Mouse (Mus musculus): ENCODE measurements at regions not wholly inside any gene's neighbourhood (a gene's known extent, or its start where the extent isn't known, plus 50 kb on each side); places are given as distances from the start of the nearest gene placed in this dataset.

DNA sequence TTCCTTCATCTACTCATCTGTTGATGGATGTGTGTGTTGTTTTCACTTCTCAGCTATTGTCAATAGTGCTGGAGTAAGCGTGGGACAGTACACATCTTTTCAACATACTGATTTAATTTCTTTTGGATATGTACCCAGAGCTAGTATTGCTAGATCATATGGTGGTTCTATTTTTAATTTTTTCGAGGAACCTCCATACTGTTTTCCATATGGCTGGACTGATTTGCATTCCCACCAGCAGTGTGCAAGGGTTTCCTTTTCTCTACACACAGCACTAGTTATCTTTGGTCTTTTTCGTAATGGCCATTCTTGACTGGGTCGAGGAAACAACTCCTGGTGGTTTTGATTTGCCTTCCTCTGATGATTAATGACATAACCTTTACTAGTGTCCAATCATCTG, 943.0 kb downstream of the Gsdmc2 start:
- DNase-seq (ENCODE audit: low read depth, low spot score) = peak; percentile 44

DNA sequence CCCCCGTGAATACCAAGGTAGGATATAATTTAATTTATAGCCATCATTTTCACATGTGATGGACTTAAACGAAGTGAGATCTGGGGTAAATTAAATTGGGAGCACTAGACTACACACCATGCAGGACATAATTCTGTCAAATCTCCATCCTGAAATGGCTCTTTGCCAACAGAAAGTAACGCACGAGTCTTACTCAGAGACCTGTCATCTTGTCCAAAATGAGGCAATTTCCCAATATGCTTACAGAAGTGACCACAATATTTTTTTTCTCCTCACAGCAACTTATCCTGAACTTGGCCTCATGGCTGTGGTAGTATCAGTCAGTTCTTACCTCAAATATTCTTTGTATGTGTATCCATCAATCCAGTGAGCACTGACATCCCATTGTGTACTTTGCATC, 955.2 kb downstream of the Gsdmc2 start:
- no peak for DNase-seq (ENCODE audit: low read depth, low spot score)

DNA sequence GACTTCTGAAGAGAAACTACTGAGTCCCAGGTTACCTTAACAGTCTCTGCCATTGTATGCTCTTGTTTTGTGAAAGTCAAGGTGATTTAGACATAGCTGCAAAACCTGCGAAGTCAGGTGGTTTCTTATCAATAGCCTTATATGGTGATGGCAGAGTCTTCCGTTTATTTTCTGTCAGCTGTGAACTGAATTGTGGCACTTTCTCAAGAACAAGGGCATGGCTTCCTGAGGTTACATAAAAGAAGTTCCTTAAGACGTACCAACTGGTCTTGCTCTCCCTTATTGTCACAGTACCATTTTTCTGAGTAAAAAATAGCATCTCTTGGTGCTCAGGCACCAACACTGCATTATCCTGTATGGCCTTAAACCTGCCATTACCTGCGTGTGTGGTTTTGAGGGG, 959.6 kb downstream of the Gsdmc2 start:
- no peak for DNase-seq (ENCODE audit: low read depth, low spot score)

DNA sequence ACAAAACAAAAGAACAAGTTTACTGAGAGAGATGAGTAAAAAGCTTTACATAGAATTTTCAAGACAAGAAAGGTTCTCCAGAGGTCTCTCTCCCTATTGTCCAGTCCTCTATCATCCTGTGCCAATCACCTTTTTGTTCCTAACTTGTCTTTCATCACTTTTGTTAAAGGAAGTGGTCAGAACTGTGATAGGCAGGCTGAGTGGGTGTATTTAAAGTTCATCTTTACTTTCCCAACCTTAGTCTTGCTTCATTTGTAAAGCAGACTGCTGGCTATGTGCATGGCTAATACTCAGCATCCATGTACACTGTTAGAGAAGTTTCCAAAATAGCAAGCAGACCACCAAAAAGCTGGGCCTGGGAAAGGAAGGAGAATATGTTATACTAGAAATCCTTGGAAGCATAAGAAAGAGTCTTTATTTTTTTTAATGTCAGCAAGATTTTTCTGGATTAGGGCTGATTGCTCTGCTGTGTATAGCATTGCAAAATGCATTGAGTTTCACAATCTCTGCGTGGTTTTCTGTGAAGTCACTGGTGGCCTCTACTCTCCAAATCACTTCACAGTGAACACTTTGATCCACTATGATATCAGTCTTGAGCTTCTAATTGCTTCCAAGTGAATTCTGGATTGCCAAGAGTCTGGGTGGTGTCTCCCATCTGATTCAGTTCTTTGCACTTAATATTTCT, 973.8 kb downstream of the Gsdmc2 start:
- DNase-seq (ENCODE audit: low read depth, low spot score) = no peak

DNA sequence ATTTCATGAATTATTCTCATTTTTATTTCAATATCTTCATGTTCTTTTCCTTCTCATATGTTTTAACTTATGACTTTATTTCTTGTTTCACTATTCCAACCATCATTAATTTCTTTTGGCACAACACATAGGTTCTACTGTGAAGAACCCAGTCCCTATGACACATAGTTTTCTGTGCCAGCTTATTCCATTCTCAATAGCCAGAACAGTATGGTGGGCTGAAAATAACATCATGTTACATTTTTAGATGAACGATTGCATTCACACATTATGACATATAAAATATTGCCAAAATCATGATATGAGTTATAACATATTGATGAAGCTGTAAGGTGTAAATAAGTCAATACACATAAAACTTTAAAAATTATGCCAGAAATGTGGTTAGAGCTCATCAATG, 982.4 kb downstream of the Gsdmc2 start:
- no peak for DNase-seq (ENCODE audit: low read depth, low spot score)

DNA sequence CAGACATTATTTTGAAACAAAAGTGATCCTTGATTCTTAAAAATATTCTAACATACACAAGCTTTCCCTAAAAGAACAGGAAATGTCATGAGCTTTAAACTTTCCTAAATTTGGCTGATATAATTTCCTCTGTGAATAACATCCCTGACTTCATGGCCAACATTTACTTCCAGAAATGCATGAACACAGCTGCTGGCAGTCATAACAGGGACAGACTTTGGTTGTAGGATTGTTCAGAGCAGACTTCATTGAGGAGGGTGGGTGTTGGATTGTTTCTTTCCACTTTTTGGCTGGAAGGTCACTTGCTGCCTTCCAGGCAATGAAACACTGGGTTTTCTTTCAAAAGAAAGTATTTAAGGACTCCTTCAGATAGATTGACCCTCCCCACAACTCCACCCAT, 983.6 kb downstream of the Gsdmc2 start:
- DNase-seq (ENCODE audit: low read depth, low spot score) = no peak

DNA sequence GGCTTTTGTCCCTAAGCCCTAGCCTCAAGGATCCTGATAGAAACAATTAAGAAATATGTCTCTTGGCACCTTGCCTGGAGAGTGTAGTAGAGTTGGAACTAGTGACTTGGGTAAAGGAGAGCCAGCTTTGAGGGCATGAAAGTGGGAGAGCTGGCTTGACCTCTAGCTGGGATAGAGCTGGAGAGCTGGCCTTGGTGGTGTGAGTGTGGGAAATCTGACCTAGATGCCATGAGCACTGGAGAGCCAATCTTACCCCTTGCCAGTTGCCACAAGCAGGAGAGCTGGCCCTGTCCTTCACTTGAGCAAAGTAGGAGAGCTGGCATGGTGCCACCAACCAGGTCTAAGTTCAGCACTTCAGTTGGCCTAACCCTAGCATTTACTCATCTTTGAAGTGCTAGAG, 995.7 kb downstream of the Gsdmc2 start:
- DNase-seq (ENCODE audit: low read depth, low spot score) = no peak

DNA sequence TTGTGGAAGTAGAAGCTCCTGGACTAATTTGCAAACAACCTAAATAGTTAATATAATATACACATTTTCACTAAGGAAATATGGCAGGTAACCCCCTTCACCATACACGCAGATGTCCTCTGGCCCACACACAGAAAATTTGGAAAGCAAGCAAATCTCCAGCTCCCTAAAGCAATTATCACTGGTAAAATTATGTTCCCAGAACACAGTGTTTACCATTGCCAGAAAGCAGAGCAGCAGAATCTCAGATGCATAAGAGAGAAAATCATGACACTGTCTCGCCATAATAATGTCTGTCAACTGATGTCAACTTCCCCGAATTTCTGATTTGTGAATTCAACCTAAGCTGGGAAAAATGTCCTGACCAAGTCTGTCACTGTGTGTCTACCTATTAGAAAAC, 999.1 kb downstream of the Gsdmc2 start:
- DNase-seq (ENCODE audit: low read depth, low spot score) = peak; percentile 32

DNA sequence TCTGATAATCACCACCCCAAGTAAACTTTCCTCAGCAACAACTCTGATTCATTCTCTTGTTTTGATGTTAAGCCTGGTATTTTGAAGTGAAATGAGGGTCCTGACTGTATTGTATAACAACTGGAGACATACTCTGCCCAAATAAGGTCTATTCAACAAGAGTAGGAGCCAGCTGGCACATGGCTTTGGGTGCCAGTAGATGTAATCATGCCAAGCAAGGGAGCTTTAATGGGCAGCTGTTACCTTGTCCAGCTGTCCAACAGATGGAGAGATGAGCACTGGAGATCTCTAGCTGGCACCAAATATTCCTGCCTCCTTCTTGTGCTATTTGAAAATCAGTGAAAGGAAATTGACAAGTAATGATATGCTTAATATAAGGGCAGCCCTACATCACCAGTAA, 1019.4 kb downstream of the Gsdmc2 start:
- no peak for DNase-seq (ENCODE audit: low read depth, low spot score)

DNA sequence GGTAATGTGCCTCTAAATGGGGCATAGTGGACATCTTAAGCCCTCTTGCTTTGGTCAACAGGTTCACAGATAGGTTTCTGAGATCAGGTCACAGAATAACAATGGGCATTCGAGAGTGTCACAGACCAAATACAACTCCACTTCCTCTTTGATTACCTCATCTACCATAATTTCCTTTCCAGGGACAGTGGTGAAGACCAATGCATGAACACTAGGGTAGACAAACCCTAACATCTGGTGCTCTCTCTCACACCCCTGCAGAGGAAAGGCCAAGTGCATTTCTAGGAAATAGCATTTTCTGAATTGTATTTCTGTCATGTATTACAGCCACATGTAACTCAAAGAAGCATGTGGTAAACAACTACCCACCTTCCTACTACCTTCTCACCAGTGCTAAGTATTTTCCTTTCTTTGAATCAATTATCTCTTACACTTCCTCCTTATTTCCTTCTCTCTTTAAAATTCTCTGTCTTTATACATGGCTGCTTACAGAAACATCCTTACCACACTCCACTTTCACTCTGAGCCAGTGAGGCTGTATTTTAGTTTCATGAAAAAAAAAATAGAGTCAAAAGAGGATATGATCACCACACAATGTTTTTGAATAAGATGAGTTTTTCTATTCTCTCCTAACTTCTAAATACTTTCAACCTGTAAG, 1021.0 kb downstream of the Gsdmc2 start:
- no peak for DNase-seq (ENCODE audit: low read depth, low spot score)

DNA sequence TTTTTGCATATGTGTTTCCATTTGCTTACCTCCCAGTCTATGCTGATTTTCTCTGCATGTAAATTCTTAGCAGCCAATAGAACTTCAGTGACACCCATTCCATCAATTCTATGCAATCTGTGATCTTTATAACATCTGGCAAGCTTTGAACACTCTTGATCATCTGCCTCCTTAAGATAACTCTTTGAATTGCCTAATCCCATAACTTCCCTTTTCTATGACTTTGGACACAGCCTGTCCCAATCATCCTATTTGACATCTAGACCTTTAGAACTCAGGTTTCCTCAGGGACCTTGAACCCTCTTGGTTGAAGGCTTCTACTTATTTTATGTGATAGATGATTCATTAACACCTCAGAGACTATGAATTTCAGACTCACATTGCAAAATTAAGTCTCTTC, 1022.7 kb downstream of the Gsdmc2 start:
- DNase-seq (ENCODE audit: low read depth, low spot score) = no peak

DNA sequence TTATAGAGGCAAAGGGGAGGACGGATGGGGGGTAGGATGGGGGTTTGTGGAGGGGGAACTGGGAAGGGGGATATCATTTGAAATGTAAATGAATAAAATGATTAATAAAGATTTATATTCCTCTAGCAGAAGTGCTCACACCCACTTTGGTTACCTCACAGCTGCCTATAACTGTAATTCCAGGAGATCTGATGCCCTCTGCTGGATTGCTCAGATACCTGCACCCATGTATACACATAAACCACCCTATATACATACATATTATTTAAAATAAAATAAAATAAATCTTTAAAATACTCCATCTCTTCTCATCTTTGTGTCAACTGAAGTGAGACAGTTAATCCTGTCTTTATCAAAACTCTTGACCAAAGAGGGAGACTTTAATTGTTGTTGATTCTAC, 1031.9 kb downstream of the Gsdmc2 start:
- DNase-seq (ENCODE audit: low read depth, low spot score) = no peak

DNA sequence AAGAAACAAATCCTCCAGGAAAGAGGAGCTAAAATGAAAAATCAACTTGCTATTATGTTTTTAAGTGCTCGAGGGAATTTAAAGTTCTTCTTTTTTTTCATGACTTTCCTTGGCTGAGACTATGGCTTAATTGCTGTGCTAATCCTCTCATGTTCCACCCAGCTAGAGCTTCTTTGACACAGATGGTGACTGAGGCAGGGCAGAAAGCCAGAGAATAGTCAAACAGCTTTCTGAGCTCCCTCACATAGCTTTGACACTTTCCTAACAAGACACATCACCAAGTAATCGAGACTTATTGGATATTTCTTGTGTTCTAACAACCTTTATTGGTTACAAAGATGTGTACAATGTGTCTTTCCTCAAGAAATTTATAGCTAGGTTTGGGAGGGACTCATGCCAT, 1033.0 kb downstream of the Gsdmc2 start:
- peak; percentile 60 for DNase-seq (ENCODE audit: low read depth, low spot score)

DNA sequence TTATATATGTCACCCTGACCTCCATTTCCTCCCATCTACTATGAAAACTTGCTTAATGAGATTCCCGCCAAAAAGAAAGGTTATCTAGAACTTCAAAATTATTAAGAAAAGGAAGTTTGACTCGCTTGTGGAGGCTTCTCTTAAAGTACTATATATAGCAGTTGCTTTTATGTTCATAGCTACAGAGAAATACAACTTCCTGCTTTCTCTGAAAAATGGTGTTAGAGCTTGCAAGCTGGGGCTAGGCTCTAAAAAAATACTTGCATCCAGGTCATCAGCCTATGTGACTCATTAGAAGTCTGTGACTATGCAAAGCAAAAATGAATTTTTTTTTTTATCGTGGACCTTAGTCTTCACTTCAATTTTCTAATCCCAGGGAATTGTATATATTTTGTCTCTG, 1035.7 kb downstream of the Gsdmc2 start:
- DNase-seq (ENCODE audit: low read depth, low spot score) = no peak

DNA sequence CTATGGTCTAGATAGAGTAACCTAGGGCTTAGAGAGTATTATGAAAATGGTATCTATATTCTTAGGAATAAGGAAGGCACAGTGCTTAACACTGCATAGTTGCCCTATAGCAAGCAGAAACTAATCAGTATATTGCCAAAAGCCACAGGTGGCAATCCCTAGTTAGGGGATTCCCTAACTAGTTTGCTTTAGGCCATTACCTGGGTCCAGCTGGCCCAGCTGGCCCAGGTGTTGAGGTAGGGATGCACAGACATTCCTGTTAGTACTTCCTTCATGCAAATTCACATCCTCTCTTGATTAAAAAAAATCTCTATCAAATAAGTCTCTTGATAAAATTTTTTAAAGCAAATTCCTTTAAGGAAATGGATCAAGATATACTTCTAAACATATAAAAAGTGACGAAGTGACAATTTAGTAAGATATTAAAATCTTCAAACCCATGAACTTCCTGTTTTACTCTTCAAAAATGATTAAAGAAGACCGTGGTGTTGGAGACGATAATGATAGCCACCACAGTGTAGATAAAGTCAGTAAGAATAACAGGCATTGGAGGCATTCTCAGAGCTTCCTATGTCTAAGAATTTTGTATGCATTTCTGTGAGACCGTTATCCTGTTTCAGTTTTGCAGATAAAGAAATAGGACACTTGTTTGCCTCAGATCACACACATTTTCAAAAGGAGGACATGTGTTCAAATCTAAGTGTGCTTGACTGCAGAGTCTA, 1036.7 kb downstream of the Gsdmc2 start:
- DNase-seq (ENCODE audit: low read depth, low spot score) = no peak

DNA sequence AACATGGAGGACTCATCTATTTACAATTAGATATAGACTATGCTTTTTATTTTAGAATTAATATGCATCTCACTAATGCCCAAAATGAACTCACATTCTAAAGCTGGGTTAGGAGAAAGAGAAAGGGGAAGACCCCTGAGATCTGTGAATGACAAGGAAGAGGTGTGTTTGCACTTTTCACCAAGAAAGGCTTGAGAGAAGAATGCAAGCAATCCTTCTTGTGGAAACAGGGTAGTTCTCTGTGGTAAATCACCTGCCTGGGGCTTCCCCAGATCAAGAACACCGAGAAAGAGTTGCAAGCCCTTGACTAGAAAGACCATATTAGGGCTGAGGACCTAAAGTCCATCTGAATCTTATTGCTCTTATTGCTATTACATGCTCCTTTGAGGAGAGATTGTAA, 1037.6 kb downstream of the Gsdmc2 start:
- DNase-seq (ENCODE audit: low read depth, low spot score) = no peak

DNA sequence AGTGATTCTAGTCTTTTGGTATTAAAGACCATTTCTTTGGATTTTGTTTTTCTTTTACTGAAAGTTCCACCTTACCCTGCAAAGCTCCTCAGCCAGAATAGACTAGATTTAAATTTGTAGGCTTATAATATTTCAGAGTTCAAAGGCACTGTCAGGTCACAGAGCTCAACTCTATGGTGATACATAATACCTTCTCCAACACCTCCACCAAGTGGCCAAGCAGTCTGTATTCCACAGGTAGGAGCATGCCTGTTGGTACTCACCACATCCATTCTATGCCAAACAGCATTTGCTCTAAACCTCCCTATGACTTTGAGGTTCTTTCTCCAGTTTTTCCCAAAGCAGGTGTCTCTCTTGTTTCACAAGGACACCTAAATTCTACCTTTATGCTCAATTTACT, 1042.2 kb downstream of the Gsdmc2 start:
- no peak for DNase-seq (ENCODE audit: low read depth, low spot score)

DNA sequence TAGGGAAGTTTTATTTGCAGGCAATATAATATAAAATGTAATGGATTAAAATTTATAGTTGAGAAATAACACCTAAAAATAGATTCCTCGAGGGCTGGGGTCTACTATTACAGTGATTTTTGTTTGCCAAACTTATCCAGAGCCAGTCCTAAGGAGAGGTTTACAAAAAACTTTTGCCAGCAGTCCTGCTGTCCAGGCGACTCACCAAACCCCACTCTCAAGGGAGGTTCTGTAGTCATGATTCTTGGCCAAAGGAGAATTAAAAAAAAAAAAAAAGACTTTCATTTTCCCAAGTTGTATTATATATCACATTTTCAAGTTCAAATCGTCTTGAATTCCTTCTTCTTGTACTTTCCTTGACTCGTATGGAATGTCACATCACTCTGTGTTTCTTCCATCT, 1046.2 kb downstream of the Gsdmc2 start:
- no peak for DNase-seq (ENCODE audit: low read depth, low spot score)

DNA sequence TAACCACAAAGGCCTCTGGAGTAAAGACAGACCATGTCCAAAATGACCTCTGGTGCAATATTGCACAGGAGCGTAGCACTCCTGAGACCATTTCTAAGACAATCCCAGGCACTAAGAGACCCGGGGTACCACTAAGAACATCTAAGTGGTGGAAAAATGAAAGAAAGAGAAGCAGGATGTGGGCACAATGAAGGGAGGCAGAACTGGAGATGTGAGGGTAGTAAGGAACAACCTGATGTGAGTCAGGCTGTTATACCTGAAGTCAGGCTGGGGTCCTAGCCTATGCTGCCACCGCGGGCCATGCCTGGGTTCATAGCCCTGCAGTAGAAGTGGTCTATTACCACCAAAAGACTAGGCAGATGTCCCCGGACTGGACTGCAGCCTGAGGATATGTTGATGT, 1051.4 kb downstream of the Gsdmc2 start:
- no peak for DNase-seq (ENCODE audit: low read depth, low spot score)

DNA sequence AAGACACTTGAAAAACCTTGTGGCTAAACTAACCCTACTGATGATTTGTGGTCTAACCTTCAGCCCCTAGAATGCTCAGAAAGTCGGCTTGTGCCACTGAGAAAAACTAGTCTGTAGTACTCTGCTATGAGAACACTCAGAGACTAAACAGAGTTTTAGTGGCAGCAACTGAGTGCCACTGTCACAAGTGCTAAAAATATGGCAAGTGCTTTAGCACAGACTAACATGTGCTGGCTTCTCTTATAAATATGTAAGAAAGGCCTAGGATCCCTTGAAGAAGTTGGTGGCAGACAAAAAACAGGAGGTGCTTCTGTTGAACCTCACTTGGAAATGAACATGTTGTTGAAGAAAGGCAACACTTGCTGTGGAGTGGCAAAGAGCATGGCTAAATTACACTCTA, 1052.9 kb downstream of the Gsdmc2 start:
- no peak for DNase-seq (ENCODE audit: low read depth, low spot score)

DNA sequence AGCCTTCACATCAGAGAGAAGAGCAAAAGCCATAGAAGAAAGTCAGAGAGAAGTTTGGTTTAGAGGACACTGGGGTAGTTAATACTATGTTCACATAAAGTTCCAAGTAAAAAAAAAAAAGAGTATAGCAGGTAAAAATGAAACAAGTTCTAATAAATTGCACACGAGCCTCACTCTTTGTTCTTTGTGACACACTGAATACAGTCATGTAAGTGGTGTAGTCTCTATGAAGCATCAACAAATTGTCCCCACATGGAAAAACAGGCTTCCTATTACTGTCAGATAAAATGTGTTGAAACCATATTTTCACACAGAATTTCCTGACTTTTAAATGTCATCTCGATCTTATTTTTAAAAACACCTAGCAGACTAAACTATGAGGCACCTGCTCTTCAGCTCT, 1057.2 kb downstream of the Gsdmc2 start:
- DNase-seq (ENCODE audit: low read depth, low spot score) = no peak

DNA sequence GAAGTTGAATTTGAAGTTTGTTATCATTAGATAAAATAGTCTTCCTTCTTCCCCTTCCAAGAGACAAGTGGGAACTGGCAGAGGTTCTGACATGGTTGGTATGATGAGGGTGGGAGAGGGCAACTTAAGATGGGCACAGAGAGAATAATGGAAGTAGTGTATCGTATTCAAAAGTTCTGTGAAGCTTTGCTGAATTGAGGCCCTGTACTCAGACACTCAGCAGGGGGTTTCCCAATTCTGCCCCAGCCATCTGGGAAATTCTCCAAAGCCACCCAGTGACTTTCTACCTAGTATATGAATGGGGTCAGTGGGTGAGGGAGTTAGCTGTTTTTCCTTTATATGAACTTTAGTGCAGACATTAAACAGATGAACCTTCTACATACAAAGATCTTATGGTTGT, 1058.7 kb downstream of the Gsdmc2 start:
- no peak for DNase-seq (ENCODE audit: low read depth, low spot score)

DNA sequence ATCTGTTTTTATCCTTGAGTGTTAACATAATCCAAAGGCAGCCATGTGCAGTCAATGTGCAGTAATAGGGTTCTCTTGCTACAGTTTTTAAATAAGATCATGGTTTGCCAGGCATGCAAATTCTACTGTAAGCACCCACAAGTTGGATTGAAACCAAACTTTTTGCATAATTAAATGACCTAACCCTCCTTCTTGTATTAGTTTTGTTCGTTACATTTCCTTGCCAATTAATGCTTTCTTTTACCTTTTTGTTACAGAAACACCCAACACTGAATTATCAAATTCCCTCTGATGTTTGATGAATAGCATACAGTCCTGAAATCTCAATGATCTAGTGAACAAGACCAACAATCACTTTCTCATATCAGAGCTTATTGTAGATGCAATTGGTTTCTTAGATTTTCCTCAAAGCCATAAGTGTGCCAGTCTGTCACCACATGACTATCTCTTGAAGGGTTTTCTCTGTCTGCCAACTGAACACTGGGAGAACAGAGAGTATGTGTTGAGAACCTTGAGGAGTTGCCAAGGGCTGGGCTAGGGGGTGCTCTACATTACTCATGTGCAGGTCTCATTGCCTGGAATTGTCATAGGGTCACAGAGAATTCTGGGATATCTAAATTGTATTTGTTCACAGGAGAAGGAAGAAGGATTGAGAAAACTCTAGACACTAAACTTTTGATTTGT, 1060.4 kb downstream of the Gsdmc2 start:
- DNase-seq (ENCODE audit: low read depth, low spot score) = no peak

Data from brain, adult 2 months (tissue).